In genomic region chr5:34538079-34538478, GRCm38 (mm10) we compare ENCODE assay signal across 18 mouse cellular contexts. TPM values are rescaled to one million over a fixed set of nuclear protein-coding genes. Genes with fewer than 3 reads are reported as not detected.
DNase-seq lines count a peak whose midpoint lies in the region; ATAC-seq and TF ChIP-seq lines count a peak whose summit lies in the region.
"Had no signal": no experiment of that assay in that cellular context is flagged by ENCODE, and none has a peak within 500 bp of the region (broad histone marks: within the 10 kb centered on the region; RNA-seq: fewer than 3 reads in every experiment).

No protein-coding gene starts in this region.

- H3K27me3 ChIP-seq in liver, embryonic 13.5 days, result no peaks in the 10 kb centered on the region
- peaks cover 11% of the 10 kb centered on the region; the same call in 1 of the 2 replicates for H3K27me3 ChIP-seq in liver, embryonic 12.5 days (replicated peaks)
- H3K27me3 ChIP-seq in CH12.LX (replicated peaks), result no peaks in the 10 kb centered on the region
- H3K27me3 ChIP-seq: embryonic facial prominence, embryonic 13.5 days; forebrain, embryonic 12.5 days; Patski had no signal

- peaks cover 27% of the 10 kb centered on the region for H3K4me1 ChIP-seq in liver, embryonic 13.5 days (replicated peaks)
- peaks cover 19% of the 10 kb centered on the region; the same call in 1 of the 2 replicates for H3K4me1 ChIP-seq in liver, embryonic 12.5 days
- peaks cover 16 to 47% of the 10 kb centered on the region in 2 experiments for H3K4me1 ChIP-seq in CH12.LX (ENCODE audit: control insufficient read depth in 1 of 2, insufficient read depth in 2 of 2)
- H3K4me1 ChIP-seq: embryonic facial prominence, embryonic 13.5 days; forebrain, embryonic 12.5 days; hindbrain, embryonic 10.5 days had no signal

- no peaks in the 10 kb centered on the region for H3K9me3 ChIP-seq in liver, embryonic 13.5 days (replicated peaks)
- no peaks in the 10 kb centered on the region for H3K9me3 ChIP-seq in liver, embryonic 12.5 days (replicated peaks)
- no peaks in the 10 kb centered on the region for H3K9me3 ChIP-seq in CH12.LX (replicated peaks; ENCODE audit: low read length)
- H3K9me3 ChIP-seq: embryonic facial prominence, embryonic 13.5 days; forebrain, embryonic 12.5 days; hindbrain, embryonic 10.5 days had no signal

- no peak for TF ChIP-seq EP300 in CH12.LX (IDR thresholded peaks at IDR 0.05; ENCODE audit: low read length)

- no peak for ATAC-seq in liver, embryonic 13.5 days (ENCODE audit: low read depth)
- no peak for ATAC-seq in liver, embryonic 12.5 days
- ATAC-seq: forebrain, embryonic 16.5 days; Patski had no signal

- dilution Hi-C loops in CH12.LX (cut with MboI; ENCODE audit: extremely low pct_ligation_motif_present, extremely low pct_unique_long_range_greater_than_20kb, low sequenced_read_pairs), result no loop called here

- in situ Hi-C loops in CH12.LX (cut with MboI; ENCODE audit: low pct_ligation_motif_present, low pct_unique_long_range_greater_than_20kb, low sequenced_read_pairs), result loop anchor here (25.0 kb wide), 1 partner anchor 499 kb away; the partner anchor contains the start of gene Hgfac

- no peak overlapping the region for H3K9ac ChIP-seq in liver, embryonic 13.5 days
- H3K9ac ChIP-seq in liver, embryonic 12.5 days, result no peak overlapping the region
- H3K9ac ChIP-seq in CH12.LX (ENCODE audit: insufficient read depth, low read depth), result no peak overlapping the region
- H3K9ac ChIP-seq: embryonic facial prominence, embryonic 13.5 days; forebrain, embryonic 12.5 days; hindbrain, embryonic 14.5 days had no signal

- H3K4me3 ChIP-seq in liver, embryonic 13.5 days (replicated peaks), result no peak overlapping the region
- H3K4me3 ChIP-seq in liver, embryonic 12.5 days, result no peak overlapping the region
- H3K4me3 ChIP-seq in CH12.LX (replicated peaks in 1 of 3; ENCODE audit: low read depth in 2 of 3, low read length in 2 of 3, poor library complexity in 1 of 3), result no peak overlapping the region
- no peak overlapping the region for H3K4me3 ChIP-seq in macrophage (ENCODE audit: inconsistent target)
- H3K4me3 ChIP-seq: embryonic facial prominence, embryonic 13.5 days; forebrain, embryonic 12.5 days; hindbrain, embryonic 10.5 days had no signal

- no peak for DNase-seq in liver, embryonic 13.5 days
- peak; percentile 62 to 64 for DNase-seq in B cell, adult 2 months
- no peak for DNase-seq in CH12.LX (ENCODE audit: extremely low read depth)
- no peak for DNase-seq in thymus, postnatal 0 days (ENCODE audit: low spot score)
- no peak for DNase-seq in left cerebral cortex, adult 11 months (ENCODE audit: low spot score)
- DNase-seq: adrenal gland, postnatal 25 days; cerebellum, adult 11-12 months; cerebellum, adult 9-10 months; cerebellum, postnatal 25 days had no signal

- no peak overlapping the region for H3K4me2 ChIP-seq in liver, embryonic 13.5 days
- H3K4me2 ChIP-seq in liver, embryonic 12.5 days, result no peak overlapping the region
- peak overlapping the region; percentile 26 for H3K4me2 ChIP-seq in CH12.LX (ENCODE audit: insufficient read depth, low read depth, poor library complexity, severe bottlenecking)
- H3K4me2 ChIP-seq: embryonic facial prominence, embryonic 13.5 days; forebrain, embryonic 12.5 days; heart, embryonic 11.5 days; hindbrain, embryonic 14.5 days had no signal

- no peak for TF ChIP-seq CTCF in CH12.LX (conservative IDR thresholded peaks at IDR 0.05 in 1 of 2, IDR thresholded peaks at IDR 0.05 in 1 of 2; ENCODE audit: low read depth in 2 of 2, low read length in 2 of 2)

- 47% methylated on average over 7 of the region's 7 CpGs for WGBS in liver, embryonic 13.5 days (ENCODE audit: insufficient replicate concordance)
- 47% methylated on average over 7 of the region's 7 CpGs for WGBS in liver, embryonic 12.5 days (ENCODE audit: insufficient replicate concordance)
- 29% methylated on average over 7 of the region's 7 CpGs for WGBS in macrophage (ENCODE audit: missing documents)

- no peaks in the 10 kb centered on the region for H3K36me3 ChIP-seq in liver, embryonic 13.5 days
- no peaks in the 10 kb centered on the region for H3K36me3 ChIP-seq in liver, embryonic 12.5 days
- H3K36me3 ChIP-seq in CH12.LX (replicated peaks in 1 of 2; ENCODE audit: control insufficient read depth in 1 of 2, insufficient read depth in 1 of 2, low read length in 1 of 2) (peaks cover 0 to 13% of the 10 kb centered on the region in 2 experiments), macrophage (ENCODE audit: inconsistent target) (no peaks in the 10 kb centered on the region)
- H3K36me3 ChIP-seq: embryonic facial prominence, embryonic 13.5 days; forebrain, embryonic 12.5 days; hindbrain, embryonic 10.5 days had no signal

- TF ChIP-seq RAD21 in CH12.LX (IDR thresholded peaks at IDR 0.05; ENCODE audit: low read depth, low read length), result no peak

- H3K79me2 ChIP-seq in CH12.LX (replicated peaks; ENCODE audit: control insufficient read depth, extremely low read depth, insufficient read depth, poor library complexity, severe bottlenecking) (no peaks in the 10 kb centered on the region), macrophage (ENCODE audit: inconsistent target) (peaks cover 81% of the 10 kb centered on the region)

- H3K27ac ChIP-seq in liver, embryonic 13.5 days, result 0 out of 2 replicates have a peak overlapping the region, but pooled peaks have one; percentile 6
- no peak overlapping the region for H3K27ac ChIP-seq in liver, embryonic 12.5 days
- H3K27ac ChIP-seq in CH12.LX (ENCODE audit: insufficient read depth, low read depth) (no peak overlapping the region), macrophage (peak overlapping the region; percentile 100)
- H3K27ac ChIP-seq: embryonic facial prominence, embryonic 13.5 days; forebrain, embryonic 12.5 days; hindbrain, embryonic 10.5 days; hindbrain, embryonic 14.5 days had no signal

- TF ChIP-seq POLR2A in CH12.LX (IDR thresholded peaks at IDR 0.05; ENCODE audit: low read depth, low read length), result no peak

TF ChIP-seq in CH12.LX, 34 proteins besides CTCF, POLR2A, EP300 and RAD21 (continues in another document):
- TF ChIP-seq MAX (IDR thresholded peaks at IDR 0.05; ENCODE audit: low read length), result no peak
- TF ChIP-seq HCFC1 (IDR thresholded peaks at IDR 0.05; ENCODE audit: low read depth, low read length), result no peak
- TF ChIP-seq MXI1 (IDR thresholded peaks at IDR 0.05; ENCODE audit: low read depth, low read length), result no peak
- no peak for TF ChIP-seq PAX5 (IDR thresholded peaks at IDR 0.05; ENCODE audit: low read length)
- TF ChIP-seq MYC (IDR thresholded peaks at IDR 0.05; ENCODE audit: low read depth, low read length), result no peak
- no peak for TF ChIP-seq CHD2 (IDR thresholded peaks at IDR 0.05; ENCODE audit: low read length)
- no peak for TF ChIP-seq NELFE (IDR thresholded peaks at IDR 0.05; ENCODE audit: low read depth, low read length)
- no peak for TF ChIP-seq MAFK (IDR thresholded peaks at IDR 0.05; ENCODE audit: insufficient replicate concordance, low read length)
- no peak for TF ChIP-seq ZC3H11A (IDR thresholded peaks at IDR 0.05; ENCODE audit: low read depth, low read length)
- no peak for TF ChIP-seq E2F4 (IDR thresholded peaks at IDR 0.05; ENCODE audit: insufficient replicate concordance, low read depth, low read length)
- TF ChIP-seq POLR2AphosphoS2 (IDR thresholded peaks at IDR 0.05; ENCODE audit: low read depth, low read length), result no peak
- TF ChIP-seq SMC3 (IDR thresholded peaks at IDR 0.05; ENCODE audit: low read depth, low read length), result no peak
- no peak for TF ChIP-seq KAT2A (IDR thresholded peaks at IDR 0.05; ENCODE audit: insufficient replicate concordance, low read length)
- TF ChIP-seq ELF1 (IDR thresholded peaks at IDR 0.05; ENCODE audit: low read depth, low read length), result no peak

RNA-seq across cellular contexts. Expression of gene Sh3bp2, which starts 12.4 kb away (rescaled TPM):
- 2.4 and 4.4 TPM in 2 replicates for polyA plus RNA-seq in liver, embryonic 13.5 days (2015; fragmentation: Nextera tagmentation; extraction: Ambion mirVana)
- 4.0 and 5.0 TPM in 2 replicates for polyA plus RNA-seq in liver, embryonic 12.5 days (2016; fragmentation: Nextera tagmentation; extraction: Ambion mirVana)
- 5.9 and 7.3 TPM in 2 replicates for total RNA-seq in CH12.LX (2012; rRNA removed)
- 5.8 and 6.5 TPM in 2 replicates for total RNA-seq in CH12.LX (2014; rRNA removed)
- polyA plus RNA-seq in CH12.LX (2012; ENCODE audit: insufficient read length, low read depth), result 10.5 and 11.0 TPM in 2 replicates
- 100 to 1,000 TPM; 175 to 607 (median 366) TPM for total RNA-seq in macrophage (2018; cell fraction: chromatin; rRNA removed)
- total RNA-seq in macrophage (2018; cell fraction: cytosol; rRNA removed), result 100 to 1,000 TPM in 18 of 26 experiments, 10 to 100 TPM in 8; 68.6 to 194 (median 120) TPM
- 100 to 1,000 TPM; 130 to 352 (median 231) TPM for total RNA-seq in macrophage (2018; cell fraction: nucleus; rRNA removed)
- polyA plus RNA-seq in macrophage (2018), result 112 to 135 TPM (median 116 TPM) in 3 replicates
- 10.5 and 16.2 TPM in 2 replicates for polyA plus RNA-seq in thymus, postnatal 0 days (2015; fragmentation: Nextera tagmentation; extraction: Ambion mirVana)

RNA-seq across cellular contexts. Expression of gene Tnip2, which starts 24.3 kb away (rescaled TPM):
- polyA plus RNA-seq in liver, embryonic 13.5 days (2015; fragmentation: Nextera tagmentation; extraction: Ambion mirVana), result 5.4 and 6.6 TPM in 2 replicates
- polyA plus RNA-seq in liver, embryonic 12.5 days (2016; fragmentation: Nextera tagmentation; extraction: Ambion mirVana), result 7.4 and 10.9 TPM in 2 replicates
- total RNA-seq in CH12.LX (2012; rRNA removed) (21.9 and 23.4 TPM in 2 replicates), CH12.LX (2014; rRNA removed) (16.0 and 17.7 TPM in 2 replicates)
- polyA plus RNA-seq in CH12.LX (2012; ENCODE audit: insufficient read length, low read depth) (26.8 and 30.6 TPM in 2 replicates), macrophage (2018) (20.0 to 28.2 TPM (median 24.5 TPM) in 3 replicates)
- 100 to 1,000 TPM; 108 to 396 (median 174) TPM for total RNA-seq in macrophage (2018; cell fraction: chromatin; rRNA removed)
- total RNA-seq in macrophage (2018; cell fraction: cytosol; rRNA removed), result 10 to 100 TPM; 16.4 to 32.3 (median 19.7) TPM
- 100 to 1,000 TPM in 14 of 26 experiments, 10 to 100 TPM in 12; 60.1 to 370 (median 104) TPM for total RNA-seq in macrophage (2018; cell fraction: nucleus; rRNA removed)
- polyA plus RNA-seq in thymus, postnatal 0 days (2015; fragmentation: Nextera tagmentation; extraction: Ambion mirVana), result 11.8 and 17.9 TPM in 2 replicates

RNA-seq across cellular contexts. Expression of gene Add1, which starts 35.4 kb away (rescaled TPM):
- polyA plus RNA-seq in liver, embryonic 13.5 days (2015; fragmentation: Nextera tagmentation; extraction: Ambion mirVana), result 124 and 133 TPM in 2 replicates
- 164 and 166 TPM in 2 replicates for polyA plus RNA-seq in liver, embryonic 12.5 days (2016; fragmentation: Nextera tagmentation; extraction: Ambion mirVana)
- total RNA-seq in CH12.LX (2012; rRNA removed) (32.1 and 45.0 TPM in 2 replicates), CH12.LX (2014; rRNA removed) (28.0 and 28.1 TPM in 2 replicates)
- polyA plus RNA-seq in CH12.LX (2012; ENCODE audit: insufficient read length, low read depth) (46.0 and 48.7 TPM in 2 replicates), macrophage (2018) (107 to 147 TPM (median 116 TPM) in 3 replicates)
- total RNA-seq in macrophage (2018; cell fraction: chromatin; rRNA removed), result 100 to 1,000 TPM; 113 to 315 (median 212) TPM
- 100 to 1,000 TPM in 22 of 26 experiments, 10 to 100 TPM in 4; 93.8 to 151 (median 117) TPM for total RNA-seq in macrophage (2018; cell fraction: cytosol; rRNA removed)
- 100 to 1,000 TPM in 25 of 26 experiments, 10 to 100 TPM in 1; 98.1 to 214 (median 158) TPM for total RNA-seq in macrophage (2018; cell fraction: nucleus; rRNA removed)
- 117 TPM in 2 replicates for polyA plus RNA-seq in thymus, postnatal 0 days (2015; fragmentation: Nextera tagmentation; extraction: Ambion mirVana)

Comparison
In these comparisons a context has a peak if more than half of its experiments do, and no peak if none do; other contexts are left out.
1. H3K27ac ChIP-seq: peak in liver, embryonic 13.5 days (single experiment) and macrophage (single experiment); none in liver, embryonic 12.5 days (single experiment) and CH12.LX (single experiment).
2. DNase-seq: peak in B cell, adult 2 months (2 of 2); none in liver, embryonic 13.5 days (single experiment), CH12.LX (single experiment), thymus, postnatal 0 days (single experiment) and left cerebral cortex, adult 11 months (single experiment).